Mouse (Mus musculus): ENCODE data around the gene Rflnb.

DNA sequence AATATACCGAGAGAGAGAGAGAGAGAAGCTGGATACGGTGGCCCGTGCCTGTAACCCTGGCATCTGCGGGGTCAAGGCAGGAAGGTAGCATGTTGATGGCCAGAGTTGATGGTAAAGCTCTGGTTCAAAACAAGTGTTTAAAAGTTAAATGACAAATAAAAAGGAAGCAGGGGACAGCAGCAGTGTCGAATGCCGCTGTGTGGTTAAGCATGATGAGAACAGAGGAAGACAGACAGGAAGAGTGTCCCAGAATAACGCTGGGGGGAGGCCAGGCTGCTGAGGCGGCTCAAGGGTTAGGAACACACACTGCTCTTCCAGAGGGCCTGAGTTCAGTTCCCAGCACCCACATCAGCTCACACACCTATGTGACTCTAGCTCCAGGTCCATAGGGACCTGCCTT lies 35.1 kb downstream of the Rflnb start:
- TF ChIP-seq POLR2A (IDR thresholded peaks at IDR 0.05; ENCODE audit: insufficient read length, low read depth) (no peak), E2F4 (IDR thresholded peaks at IDR 0.05; ENCODE audit: insufficient read depth) (no peak), TCF12 (IDR thresholded peaks at IDR 0.05; ENCODE audit: insufficient read depth, poor library complexity, severe bottlenecking) (no peak), MYOD1 (IDR thresholded peaks at IDR 0.05; ENCODE audit: control insufficient read depth in 1 of 3, insufficient read length in 2 of 3, low read depth in 2 of 3) (no peak), TCF3 (IDR thresholded peaks at IDR 0.05; ENCODE audit: insufficient read length, low read depth) (no peak), USF1 (IDR thresholded peaks at IDR 0.05; ENCODE audit: low read depth) (no peak)

Measured in myocyte (in vitro differentiated cells).